Mouse (Mus musculus) intestine, embryonic 14.5 days (tissue): Measurements from ENCODE around the gene Gemin7. TPM values are rescaled to one million over a fixed set of nuclear protein-coding genes. Genes with fewer than 3 reads are reported as not detected.
A peak's percentile ranks its signal among the peaks of the same experiment; 100 is the strongest.
"Not testable (repeated sequence)": the region's sequence is repeated elsewhere in the genome, so short reads cannot be mapped to it uniquely, and the experiment has no call there.

Source experiments
- ATAC-seq: fragments of 200-750 bp; cut with Nextera tagmentation; replicated peaks from 2 replicates; pipeline ENCODE4 v1.8.0; 2017; ENCODE audit warnings: low read depth, moderate number of reproducible peaks, moderate TSS enrichment, moderate library complexity; ENCODE audit not compliant: low FRiP score, low TSS enrichment
- DNase-seq: peaks from one replicate; pipeline ENCODE4 v3.0.0-alpha.2; 2018; ENCODE audit warnings: low spot score
- H3K27ac ChIP-seq: fragments of 300-500 bp; sonication (generic); 2 replicates; pipeline ENCODE4 v1.5.1; 2014; ENCODE audit warnings: low read depth, mild to moderate bottlenecking, control low read depth
- H3K27me3 ChIP-seq: fragments of 300-500 bp; sonication (generic); replicated peaks from 2 replicates; pipeline ENCODE4 v1.6.1; 2014; ENCODE audit warnings: low read length, control low read depth; ENCODE audit not compliant: control insufficient read depth, insufficient read depth
- H3K36me3 ChIP-seq: fragments of 300-500 bp; sonication (generic); 2 replicates; pipeline ENCODE4 v1.6.1; 2014; ENCODE audit warnings: low read length, control low read depth; ENCODE audit not compliant: control insufficient read depth, insufficient read depth
- H3K4me1 ChIP-seq: fragments of 300-500 bp; sonication (generic); replicated peaks from 2 replicates; pipeline ENCODE4 v1.6.1; 2014; ENCODE audit warnings: low read length, control low read depth, mixed read lengths; ENCODE audit not compliant: control insufficient read depth, insufficient read depth
- H3K4me2 ChIP-seq: fragments of 300-500 bp; sonication (generic); 2 replicates; pipeline ENCODE4 v1.6.1; 2014; ENCODE audit warnings: low read length
- H3K4me3 ChIP-seq: fragments of 300-500 bp; sonication (generic); 2 replicates; pipeline ENCODE4 v1.5.1; 2014; ENCODE audit warnings: low read depth, low read length, control low read depth, mixed read lengths
- H3K9ac ChIP-seq: fragments of 300-500 bp; sonication (generic); 2 replicates; pipeline ENCODE4 v1.6.1; 2014; ENCODE audit warnings: mild to moderate bottlenecking, low read length
- H3K9me3 ChIP-seq: fragments of 300-500 bp; sonication (generic); 2 replicates; pipeline ENCODE4 v1.6.1; 2016; ENCODE audit warnings: low read length, control low read depth; ENCODE audit not compliant: control insufficient read depth
- WGBS: fragments of 180-500 bp; shearing (Covaris S2); extraction: QIAGEN DNeasy Blood & Tissue Kit; methylation state at CpG from one replicate; pipeline ENCODE4 v1.1.7; 2014; 5-methylcytosine and 5-hydroxymethylcytosine counted together
- polyA plus RNA-seq: library from polyadenylated mRNA; unstranded; fragments of >200 nt; fragmentation: Nextera tagmentation; extraction: Ambion mirVana; gene quantifications from 2 replicates; pipeline ENCODE4 v1.2.1, GENCODE M21; 2014

Gemin7 gene
- polyA plus RNA-seq, 1 experiment from 2014 or later = 176 TPM

DNA sequence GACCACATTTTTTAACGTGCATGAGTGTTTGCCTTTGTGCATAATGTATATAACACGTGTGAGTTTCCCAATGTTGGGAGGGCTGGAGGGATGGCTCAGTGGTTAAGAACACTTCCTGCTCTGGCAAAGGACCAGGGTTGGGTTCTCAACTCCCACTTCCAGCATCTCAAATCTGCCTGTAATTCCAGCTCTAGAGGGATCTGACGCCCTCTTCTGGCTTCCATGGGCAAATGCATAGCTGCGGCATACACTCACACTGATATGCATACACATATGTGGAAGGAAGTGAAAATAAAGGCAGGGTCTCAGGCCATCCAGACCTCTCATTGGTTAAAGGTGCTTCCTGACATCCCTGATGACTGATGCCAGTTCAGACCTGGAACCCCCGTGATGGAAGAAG, 29.9 kb upstream of the Gemin7 start:
- Histone ChIP-seq H3K4me2 (no peak overlapping the region), H3K27me3 (no peaks in the 10 kb centered on the region), H3K4me1 (peaks cover 12% of the 10 kb centered on the region), H3K4me3 (no peak overlapping the region), H3K36me3 (peaks cover 6% of the 10 kb centered on the region), H3K9ac (no peak overlapping the region), H3K9me3 (no peaks in the 10 kb centered on the region), H3K27ac (no peak overlapping the region)
- ATAC-seq = no peak
- no peak for DNase-seq
- WGBS = 76% methylated on average over 5 of the region's 5 CpGs

DNA sequence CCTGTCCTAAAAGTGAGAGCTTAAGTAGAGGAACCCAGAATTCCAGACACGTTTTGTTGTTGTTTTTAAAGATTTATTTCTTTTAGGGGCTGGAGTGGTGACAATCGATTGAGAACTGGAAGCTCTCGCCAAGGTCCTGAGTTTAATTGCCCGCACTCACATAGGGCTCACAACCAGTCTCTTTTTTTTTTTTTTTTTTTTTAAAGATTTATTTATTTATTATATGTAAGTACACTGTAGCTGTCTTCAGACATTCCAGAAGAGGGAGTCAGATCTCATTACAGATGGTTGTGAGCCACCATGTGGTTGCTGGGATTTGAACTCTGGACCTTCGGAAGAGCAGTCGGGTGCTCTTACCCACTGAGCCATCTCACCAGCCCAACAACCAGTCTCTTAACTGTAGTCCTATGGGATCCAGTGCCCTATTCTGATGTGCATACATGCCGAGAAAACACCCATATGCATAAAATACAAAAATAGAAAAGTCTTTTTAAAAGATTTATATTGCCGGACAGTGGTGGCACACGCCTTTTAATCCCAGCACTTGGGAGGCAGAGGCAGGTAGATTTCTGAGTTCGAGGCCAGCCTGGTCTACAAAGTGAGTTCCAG, 27.3 kb upstream of the Gemin7 start:
- H3K4me3 ChIP-seq = peak overlapping the region; percentile 59
- H3K36me3 ChIP-seq = peaks cover 31% of the 10 kb centered on the region
- 59% methylated on average over 10 of the region's 10 CpGs for WGBS
- not testable (repeated sequence) for DNase-seq, H3K9ac ChIP-seq, ATAC-seq, H3K9me3 ChIP-seq, H3K27me3 ChIP-seq
- H3K27ac ChIP-seq = 0 out of 2 replicates have a peak overlapping the region, but pooled peaks have one; percentile 11
- H3K4me1 ChIP-seq = peaks cover 12% of the 10 kb centered on the region
- peak overlapping the region; percentile 46 for H3K4me2 ChIP-seq

DNA sequence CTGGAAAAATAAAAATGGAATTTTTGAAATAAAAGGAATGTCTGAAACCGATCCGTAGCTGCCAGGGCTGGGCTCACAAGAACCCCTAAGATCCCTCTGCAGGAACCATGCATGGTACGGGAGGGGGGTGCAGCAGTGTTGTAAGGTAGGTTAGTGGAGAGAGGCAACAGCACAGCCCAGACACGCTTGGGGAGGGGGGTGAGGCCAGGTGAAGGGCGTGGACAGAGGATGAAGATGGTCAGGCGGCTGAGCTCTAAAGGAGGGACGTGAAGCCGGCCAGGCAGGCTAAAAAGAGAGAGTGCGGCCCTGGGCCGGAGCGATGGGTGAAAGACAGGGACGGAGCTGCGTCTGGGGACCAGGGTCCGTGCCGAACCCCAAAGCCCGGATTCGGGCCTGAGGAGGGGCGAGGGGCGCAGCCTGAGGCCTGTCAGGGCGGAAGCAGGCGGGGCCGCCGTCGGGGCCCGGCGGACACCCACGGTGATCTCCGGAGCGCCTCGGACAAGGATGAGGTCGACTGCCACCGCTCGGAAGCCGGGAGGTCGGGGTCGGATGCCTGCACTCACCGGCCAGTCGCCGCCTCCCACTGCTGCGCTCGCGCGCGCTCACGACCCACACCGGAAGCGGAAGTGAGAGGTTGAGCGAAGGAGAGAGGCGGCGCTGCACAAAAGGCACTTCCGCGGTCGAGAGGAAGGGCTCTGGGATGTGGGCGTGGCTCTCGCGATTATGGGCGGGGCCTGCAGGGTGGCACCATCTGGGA, 26.6 kb upstream of the Gemin7 start, which contains the start of gene Clasrp:
Gene Clasrp, minus strand, starts transcription at position 638 of the 757 bp plus-strand sequence.
- no peaks in the 10 kb centered on the region for H3K27me3 ChIP-seq
- H3K4me2 ChIP-seq = peak within 1 kb of the TSS; percentile 86
- peak within 1 kb of the TSS; percentile 59 for H3K4me3 ChIP-seq
- peak; percentile 96 for DNase-seq
- H3K36me3 ChIP-seq = peaks cover 38% of the 10 kb centered on the region
- no peaks in the 10 kb centered on the region for H3K9me3 ChIP-seq
- peaks cover 12% of the 10 kb centered on the region for H3K4me1 ChIP-seq
- WGBS = under 1% methylated on average over 57 of the region's 57 CpGs
- peak; percentile 94 for ATAC-seq
- peak within 1 kb of the TSS; percentile 73 for H3K9ac ChIP-seq
- peak within 1 kb of the TSS; percentile 11; the same call in 1 of the 2 replicates for H3K27ac ChIP-seq

DNA sequence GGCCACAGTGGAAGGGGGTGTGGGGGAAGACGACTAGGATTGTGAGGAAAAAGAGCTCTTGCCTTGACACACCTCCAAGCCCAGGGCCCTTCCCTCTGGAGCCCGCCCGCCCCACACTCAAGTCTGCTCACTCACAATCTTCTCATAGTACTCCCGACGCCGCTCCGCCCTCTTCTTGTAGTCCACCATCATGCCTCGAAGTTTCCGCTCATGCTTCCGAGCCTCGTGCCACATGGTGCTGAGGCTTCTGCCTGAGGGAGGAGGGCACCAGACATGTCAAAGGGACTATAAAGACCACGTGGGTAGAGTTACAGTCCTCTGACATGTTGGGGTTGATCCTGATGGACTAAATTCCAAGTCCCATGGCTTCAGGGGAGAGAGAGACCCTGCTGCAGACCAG, 25.7 kb upstream of the Gemin7 start:
- Histone ChIP-seq H3K27ac (no peak overlapping the region), H3K4me1 (peaks cover 12% of the 10 kb centered on the region), H3K36me3 (peaks cover 48% of the 10 kb centered on the region), H3K27me3 (no peaks in the 10 kb centered on the region), H3K4me3 (0 out of 2 replicates have a peak overlapping the region, but pooled peaks have one; percentile 59), H3K4me2 (peak overlapping the region; percentile 86), H3K9me3 (no peaks in the 10 kb centered on the region), H3K9ac (peak overlapping the region; percentile 73)
- WGBS = 82% methylated on average over 12 of the region's 12 CpGs
- ATAC-seq (no peak), DNase-seq (no peak)

DNA sequence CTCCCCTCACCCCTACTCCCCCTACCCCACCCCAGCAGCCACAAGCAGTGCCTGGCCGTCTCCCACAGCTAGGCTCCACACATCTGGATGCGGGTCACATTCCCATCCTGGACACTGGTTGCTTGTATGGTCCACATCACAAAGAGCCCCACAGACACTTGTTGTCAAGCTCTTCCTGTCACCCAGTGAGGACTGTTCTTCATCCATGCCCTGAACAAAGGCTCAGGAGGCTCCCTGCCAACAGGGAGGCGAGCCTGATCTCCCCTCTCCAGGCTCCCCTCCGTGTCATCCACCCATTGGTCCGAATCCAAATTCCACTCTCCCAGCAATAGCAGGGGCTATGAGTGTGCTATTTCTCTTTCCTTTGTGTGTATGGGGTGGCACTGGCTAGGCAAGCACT, 23.2 kb upstream of the Gemin7 start:
- DNase-seq (no peak), ATAC-seq (no peak)
- Histone ChIP-seq H3K4me2 (no peak overlapping the region), H3K4me1 (peaks cover 12% of the 10 kb centered on the region), H3K27me3 (no peaks in the 10 kb centered on the region), H3K36me3 (peaks cover 61% of the 10 kb centered on the region), H3K4me3 (no peak overlapping the region), H3K9ac (no peak overlapping the region), H3K9me3 (no peaks in the 10 kb centered on the region), H3K27ac (no peak overlapping the region)
- WGBS = 73% methylated on average over 5 of the region's 5 CpGs

DNA sequence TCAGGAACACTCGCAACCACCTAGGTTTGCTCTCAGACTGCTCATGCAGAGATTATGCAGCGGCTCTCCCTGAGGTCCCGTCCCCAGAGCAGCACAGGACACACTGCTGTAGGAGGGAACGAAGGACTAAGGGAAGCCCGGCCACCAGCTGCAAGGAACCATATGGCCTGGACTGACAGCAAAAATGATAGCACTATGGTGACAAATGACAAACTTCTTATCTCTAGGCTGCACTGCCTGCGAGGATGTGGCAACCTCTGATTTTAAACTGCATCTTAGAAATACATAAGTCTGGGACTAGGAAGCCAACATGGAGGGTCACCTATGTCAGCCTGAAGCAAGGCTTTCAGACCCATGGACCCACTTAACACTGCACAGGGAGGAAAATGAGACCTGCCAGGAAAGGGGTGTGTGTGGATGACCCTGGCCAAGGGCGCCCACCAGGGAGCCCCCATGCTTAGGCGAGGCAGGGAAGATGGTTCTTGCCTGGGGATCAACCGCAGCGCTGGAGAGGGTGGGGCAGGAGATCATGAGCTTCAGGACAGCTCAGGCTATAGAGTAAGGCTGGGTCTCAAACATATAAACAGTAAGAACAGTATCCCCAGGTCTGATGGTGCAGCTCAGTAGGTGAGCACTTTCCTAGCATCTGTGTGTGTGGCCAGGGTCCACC, 15.8 kb upstream of the Gemin7 start:
- H3K9me3 ChIP-seq = no peaks in the 10 kb centered on the region
- H3K27me3 ChIP-seq = no peaks in the 10 kb centered on the region
- H3K4me2 ChIP-seq = no peak overlapping the region
- 88% methylated on average over 10 of the region's 10 CpGs for WGBS
- H3K9ac ChIP-seq = no peak overlapping the region
- ATAC-seq (no peak), DNase-seq (no peak)
- H3K36me3 ChIP-seq = peaks cover 86% of the 10 kb centered on the region
- no peak overlapping the region for H3K27ac ChIP-seq
- no peaks in the 10 kb centered on the region for H3K4me1 ChIP-seq
- H3K4me3 ChIP-seq = no peak overlapping the region

DNA sequence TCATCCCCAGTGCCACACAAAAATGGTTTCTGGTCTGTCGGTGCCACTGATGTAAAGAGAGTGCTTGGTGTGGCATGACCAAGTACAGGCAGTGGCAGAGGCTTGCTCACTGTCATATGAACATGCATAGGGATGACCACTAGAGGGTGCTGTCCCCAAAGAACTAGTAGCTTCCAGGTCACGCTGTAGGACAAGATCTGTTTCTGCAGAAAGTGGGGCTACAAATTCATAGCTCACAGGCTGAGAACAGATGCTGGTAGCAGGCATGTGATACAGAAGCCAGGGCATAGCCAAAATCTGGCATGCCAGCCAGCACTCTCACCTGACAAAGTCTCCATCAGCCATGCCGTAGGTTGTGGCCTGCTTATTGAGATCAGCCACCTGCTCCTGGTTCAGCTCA, 12.5 kb upstream of the Gemin7 start:
- Histone ChIP-seq H3K4me1 (no peaks in the 10 kb centered on the region), H3K4me2 (no peak overlapping the region), H3K27me3 (no peaks in the 10 kb centered on the region), H3K27ac (no peak overlapping the region), H3K9me3 (no peaks in the 10 kb centered on the region), H3K9ac (no peak overlapping the region), H3K4me3 (no peak overlapping the region), H3K36me3 (peaks cover 98% of the 10 kb centered on the region)
- peak; percentile 67 for DNase-seq
- ATAC-seq = peak; percentile 29
- 54% methylated on average over 3 of the region's 3 CpGs for WGBS

DNA sequence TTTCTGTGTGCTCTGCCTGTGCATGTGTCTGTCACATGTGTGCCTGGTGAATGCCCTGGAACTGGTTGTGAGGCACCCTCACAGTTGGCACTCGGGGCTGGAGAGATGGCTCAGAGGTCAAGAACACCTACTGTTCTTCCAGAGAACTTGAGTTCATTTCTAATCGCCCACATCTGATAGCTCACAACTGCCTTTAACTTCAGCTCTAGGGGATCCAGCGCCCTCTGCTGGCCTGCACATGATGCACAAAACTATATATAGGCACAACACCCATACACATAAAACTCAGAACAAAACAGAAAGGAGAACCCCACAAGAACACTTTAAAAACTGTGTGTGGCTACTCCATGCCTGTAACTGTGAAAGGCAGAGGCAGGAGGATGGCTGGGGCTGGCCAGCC, 11.8 kb upstream of the Gemin7 start:
- DNase-seq = peak; percentile 72
- no peak for ATAC-seq
- Histone ChIP-seq H3K4me3 (no peak overlapping the region), H3K27me3 (no peaks in the 10 kb centered on the region), H3K9me3 (no peaks in the 10 kb centered on the region), H3K9ac (no peak overlapping the region), H3K4me1 (no peaks in the 10 kb centered on the region), H3K4me2 (no peak overlapping the region), H3K27ac (no peak overlapping the region), H3K36me3 (peaks cover 99% of the 10 kb centered on the region)
- WGBS = 53% methylated on average over 3 of the region's 3 CpGs
